Mouse (Mus musculus): ENCODE results near the gene Tgfa. TPM values are rescaled to one million over a fixed set of nuclear protein-coding genes. Genes with fewer than 3 reads are reported as not detected.
A peak's percentile ranks its signal among the peaks of the same experiment; 100 is the strongest.

The Tgfa gene
- total RNA-seq, 2 experiments from 2014 or later: 0.31 to 0.66 TPM

GRCm38 (mm10) chr6:86218739-86219138, 23.7 kb downstream of the Tgfa start:
- Histone ChIP-seq H3K27ac (no peak overlapping the region), H3K4me3 (no peak overlapping the region)
- no peak for DNase-seq
- TF ChIP-seq CTCF (IDR thresholded peaks at IDR 0.05): no peak
- intact Hi-C loops (cut with DNase I): no loop called here

GRCm38 (mm10) chr6:86219494-86219893, 24.5 kb downstream of the Tgfa start:
- H3K27ac ChIP-seq: no peak overlapping the region
- intact Hi-C loops (cut with DNase I): no loop called here

GRCm38 (mm10) chr6:86220171-86220570, 25.1 kb downstream of the Tgfa start:
- Histone ChIP-seq H3K27ac (no peak overlapping the region), H3K4me3 (no peak overlapping the region)
- intact Hi-C loops (cut with DNase I): no loop called here
- no peak for DNase-seq
- no peak for TF ChIP-seq CTCF (IDR thresholded peaks at IDR 0.05)

More at GRCm38 (mm10) chr6:86219494-86219893, 24.5 kb downstream of the Tgfa start:
- no peak for TF ChIP-seq CTCF (IDR thresholded peaks at IDR 0.05)
- peak; percentile 31 for DNase-seq
- no peak overlapping the region for H3K4me3 ChIP-seq

- no peak for TF ChIP-seq CTCF (IDR thresholded peaks at IDR 0.05)
- no peak overlapping the region for H3K27ac ChIP-seq
- no peak overlapping the region for H3K4me3 ChIP-seq
- DNase-seq: no peak
- intact Hi-C loops (cut with DNase I): no loop called here
Measured at GRCm38 (mm10) chr6:86222381-86222780, 27.4 kb downstream of the Tgfa start.

GRCm38 (mm10) chr6:86225604-86226003, 30.6 kb downstream of the Tgfa start:
- no peak overlapping the region for H3K27ac ChIP-seq
- DNase-seq: no peak

GRCm38 (mm10) chr6:86232367-86232766, 37.3 kb downstream of the Tgfa start:
- intact Hi-C loops (cut with DNase I): no loop called here
- TF ChIP-seq CTCF (IDR thresholded peaks at IDR 0.05): no peak
- Histone ChIP-seq H3K4me3 (no peak overlapping the region), H3K27ac (no peak overlapping the region)
- DNase-seq: no peak

More at GRCm38 (mm10) chr6:86225604-86226003, 30.6 kb downstream of the Tgfa start:
- H3K4me3 ChIP-seq: no peak overlapping the region
- TF ChIP-seq CTCF (IDR thresholded peaks at IDR 0.05): no peak
- intact Hi-C loops (cut with DNase I): no loop called here

- no peak overlapping the region for H3K4me3 ChIP-seq
- no peak for TF ChIP-seq CTCF (IDR thresholded peaks at IDR 0.05)
- no peak for DNase-seq
- no peak overlapping the region for H3K27ac ChIP-seq
- intact Hi-C loops (cut with DNase I): no loop called here
Measured at GRCm38 (mm10) chr6:86233512-86234430, 38.7 kb downstream of the Tgfa start.

- no peak for TF ChIP-seq CTCF (IDR thresholded peaks at IDR 0.05)
- Histone ChIP-seq H3K4me3 (no peak overlapping the region), H3K27ac (no peak overlapping the region)
- no peak for DNase-seq
- intact Hi-C loops (cut with DNase I): no loop called here
Measured at GRCm38 (mm10) chr6:86244866-86245265, 49.8 kb downstream of the Tgfa start.

DNA sequence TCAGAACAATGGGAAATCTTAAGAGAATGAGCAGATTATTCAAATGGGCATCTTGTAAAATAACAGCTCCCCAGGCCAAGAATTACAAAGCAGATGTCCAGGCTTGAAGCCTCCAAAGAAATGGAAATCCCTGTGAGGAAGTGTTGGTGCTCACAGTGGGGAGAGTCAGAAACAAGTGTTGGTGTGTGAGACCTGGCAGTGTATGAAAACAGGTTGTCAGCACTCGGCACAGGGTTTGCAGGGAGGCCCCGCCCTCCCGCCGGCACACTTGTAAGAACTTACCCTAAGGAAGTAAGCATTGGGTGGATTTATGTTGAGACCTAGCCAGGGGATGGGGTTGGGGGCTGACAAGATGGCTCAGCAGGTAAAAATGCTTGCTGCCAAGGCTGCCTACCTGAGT, 50.9 kb downstream of the Tgfa start:
- Histone ChIP-seq H3K27ac (no peak overlapping the region), H3K4me3 (no peak overlapping the region)
- intact Hi-C loops (cut with DNase I): no loop called here
- no peak for TF ChIP-seq CTCF (IDR thresholded peaks at IDR 0.05)
- DNase-seq: no peak

DNA sequence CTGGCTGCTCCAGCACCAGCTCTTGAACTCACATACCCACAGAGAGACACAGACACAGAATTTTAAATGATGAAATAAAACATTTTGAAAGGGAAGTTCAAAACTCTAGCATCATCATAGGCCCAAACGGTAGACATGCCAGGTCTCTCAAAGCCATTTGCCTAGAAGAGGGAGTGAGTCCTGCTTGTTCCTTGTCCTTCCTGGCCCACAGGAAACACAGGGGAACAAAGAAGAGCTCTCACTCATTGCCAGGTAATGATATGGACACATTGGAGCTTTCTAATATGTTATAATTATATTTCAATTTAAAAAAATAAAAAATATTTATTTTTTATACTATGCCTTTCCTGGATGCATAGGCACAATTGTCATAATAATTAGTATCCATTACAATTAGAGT, 53.5 kb downstream of the Tgfa start:
- intact Hi-C loops (cut with DNase I): no loop called here
- no peak for TF ChIP-seq CTCF (IDR thresholded peaks at IDR 0.05)
- no peak for DNase-seq

GRCm38 (mm10) chr6:86249042-86249441, 54.0 kb downstream of the Tgfa start:
- no peak for TF ChIP-seq CTCF (IDR thresholded peaks at IDR 0.05)
- DNase-seq: no peak
- intact Hi-C loops (cut with DNase I): no loop called here
- H3K4me3 ChIP-seq: no peak overlapping the region
- no peak overlapping the region for H3K27ac ChIP-seq

More for the DNA sequence above, 53.5 kb downstream of the Tgfa start:
- no peak overlapping the region for H3K27ac ChIP-seq
- H3K4me3 ChIP-seq: no peak overlapping the region

DNA sequence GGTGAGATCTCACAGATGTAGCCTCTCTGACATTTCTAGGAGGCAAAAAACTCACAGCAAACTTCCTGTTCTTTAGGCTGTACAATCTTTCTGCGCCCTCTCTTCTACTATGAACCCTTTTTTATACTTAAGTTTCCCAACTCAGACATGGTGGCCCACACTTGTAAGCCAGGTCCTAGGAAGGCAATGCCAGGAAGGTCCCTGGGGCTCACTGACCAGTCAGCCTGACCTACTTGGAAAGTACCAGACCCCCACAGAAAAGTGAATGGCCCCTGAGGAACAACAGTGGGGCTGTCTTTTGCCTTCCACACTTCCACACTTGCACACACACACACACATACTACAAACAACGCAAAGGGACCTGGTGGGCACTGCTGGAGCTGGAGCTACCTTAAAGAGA, 55.2 kb downstream of the Tgfa start:
- no peak for DNase-seq
- Histone ChIP-seq H3K4me3 (no peak overlapping the region), H3K27ac (no peak overlapping the region)
- intact Hi-C loops (cut with DNase I): no loop called here
- TF ChIP-seq CTCF (IDR thresholded peaks at IDR 0.05): no peak

DNA sequence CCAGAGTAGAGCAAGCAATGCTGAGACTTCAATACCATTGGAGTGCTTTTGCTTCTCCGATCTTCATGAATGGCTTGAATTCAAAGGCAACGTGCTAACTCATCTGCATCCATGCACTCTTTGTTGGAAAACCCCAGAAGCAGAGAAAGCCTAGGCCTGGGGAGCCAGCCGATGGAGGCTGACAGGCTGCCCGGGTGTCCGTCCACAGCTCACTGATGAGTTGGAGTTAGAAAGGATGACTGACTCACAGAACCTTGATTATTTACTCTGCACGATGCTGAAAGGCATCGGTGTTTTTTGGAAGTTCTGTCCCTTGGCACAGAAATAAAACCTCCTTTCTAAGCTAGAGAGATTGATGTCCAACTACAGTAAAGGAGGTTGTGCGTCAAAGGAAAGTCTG, 55.8 kb downstream of the Tgfa start:
- Histone ChIP-seq H3K4me3 (no peak overlapping the region), H3K27ac (no peak overlapping the region)
- no peak for TF ChIP-seq CTCF (IDR thresholded peaks at IDR 0.05)
- intact Hi-C loops (cut with DNase I): no loop called here
- no peak for DNase-seq
